Mouse (Mus musculus) bone marrow, adult 2 months (tissue): ENCODE measurements around the gene Slc25a12.

Source experiments
- CTCF ChIP-seq: fragments of 200-500 bp; IDR thresholded peaks from 2 replicates; pipeline ENCODE4 v1.5.1; 2011; ENCODE audit warnings: low read length, control low read depth; ENCODE audit not compliant: control insufficient read depth, insufficient read depth
- POLR2A ChIP-seq: fragments of 200-500 bp; IDR thresholded peaks from 2 replicates; pipeline ENCODE4 v1.6.1; 2011; ENCODE audit warnings: low read depth, mild to moderate bottlenecking, control low read depth, low read length, borderline replicate concordance; ENCODE audit not compliant: control insufficient read depth

DNA sequence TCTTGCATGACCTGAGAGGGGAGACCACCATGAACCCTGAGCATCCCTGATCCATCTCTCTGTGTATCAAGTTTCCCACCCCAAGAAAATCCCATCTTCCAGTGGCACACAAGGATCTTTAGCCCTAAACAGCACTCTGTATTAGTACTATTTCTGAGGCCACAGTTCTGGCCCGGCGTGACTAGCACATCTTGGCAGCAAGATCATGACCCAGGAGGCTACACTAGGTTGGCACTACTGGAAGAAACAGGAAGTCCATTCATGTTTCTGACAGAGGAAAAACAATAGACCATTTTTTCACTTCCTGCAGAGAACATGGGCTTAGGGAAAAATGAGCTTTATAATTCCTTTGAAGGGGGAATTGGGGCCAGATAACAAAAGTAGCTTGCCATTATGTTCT lies 39.8 kb downstream of the Slc25a12 start:
- TF ChIP-seq CTCF: no peak
- no peak for TF ChIP-seq POLR2A
